Mouse (Mus musculus) E14TG2a.4 (cell line): ENCODE data around the gene Pak3.

Source experiments
- CTCF ChIP-seq: conservative IDR thresholded peaks from 2 replicates; pipeline ENCODE4 v1.5.1; 2014; ENCODE audit warnings: low read length
- POU5F1 ChIP-seq: IDR thresholded peaks from 2 replicates; pipeline ENCODE4 v1.6.1; 2014; ENCODE audit warnings: low read length, borderline replicate concordance

GRCm38 (mm10) chrX:143482866-143483265, 35.5 kb upstream of the Pak3 start:
- TF ChIP-seq CTCF (no peak), POU5F1 (no peak)
